Mouse (Mus musculus): Measurements from ENCODE around the gene Traf1. TPM values are rescaled to one million over a fixed set of nuclear protein-coding genes. Genes with fewer than 3 reads are reported as not detected.
A peak's percentile ranks its signal among the peaks of the same experiment; 100 is the strongest.

The Traf1 gene
- total and polyA plus RNA-seq, 2 experiments, result 0.55 to 1.2 TPM

- H3K9ac ChIP-seq (ENCODE audit: low read depth, low read length), result peak overlapping the region; percentile 15
- no peaks in the 10 kb centered on the region for H3K36me3 ChIP-seq (ENCODE audit: control insufficient read depth, insufficient read depth, low read length)
- no peaks in the 10 kb centered on the region for H3K79me2 ChIP-seq (ENCODE audit: control insufficient read depth, insufficient read depth, low read length)
- no peaks in the 10 kb centered on the region for H3K4me1 ChIP-seq (ENCODE audit: control insufficient read depth, insufficient read depth, low read length)
- H3K27me3 ChIP-seq (ENCODE audit: control insufficient read depth, insufficient read depth, low read length), result no peaks in the 10 kb centered on the region
- no peak overlapping the region for H3K27ac ChIP-seq (replicated peaks; ENCODE audit: insufficient read depth, low read depth, low read length)
- H3K4me3 ChIP-seq (ENCODE audit: insufficient read depth, low read depth, low read length), result peak overlapping the region; percentile 36
- no peak for DNase-seq (ENCODE audit: extremely low read depth, low read depth, low spot score)
- WGBS, result 76% methylated on average over 6 of the region's 6 CpGs
- TF ChIP-seq POLR2A (IDR thresholded peaks at IDR 0.05; ENCODE audit: extremely low read depth, insufficient read depth, low read length), result no peak
- TF ChIP-seq CTCF (IDR thresholded peaks at IDR 0.05; ENCODE audit: low read depth, low read length), result no peak
Measured at GRCm38 (mm10) chr2:34960966-34961365, 606 bp downstream of the Traf1 start.

DNA sequence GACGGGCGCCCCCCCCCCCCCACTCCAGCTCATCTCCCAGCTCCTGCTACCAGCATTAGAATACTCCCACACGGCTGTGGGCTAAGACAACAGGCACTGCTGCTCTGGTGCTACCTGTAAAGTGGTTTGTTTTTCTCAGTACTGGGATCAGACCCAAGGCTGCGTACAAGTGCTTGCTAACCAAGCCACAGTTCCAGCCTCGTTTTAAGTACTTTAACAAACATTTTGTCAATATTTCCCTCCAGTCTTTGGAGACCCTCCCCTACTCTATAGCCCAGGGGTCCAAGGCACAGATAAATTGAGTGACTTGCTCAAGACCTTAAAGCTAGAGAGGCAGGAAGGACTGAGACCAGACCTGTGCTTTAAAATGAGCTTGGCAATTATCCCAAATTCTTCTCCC lies 1.1 kb downstream of the Traf1 start:
- Histone ChIP-seq H3K36me3 (ENCODE audit: control insufficient read depth, insufficient read depth, low read length) (no peaks in the 10 kb centered on the region), H3K27me3 (ENCODE audit: control insufficient read depth, insufficient read depth, low read length) (no peaks in the 10 kb centered on the region), H3K4me3 (ENCODE audit: insufficient read depth, low read depth, low read length) (no peak overlapping the region), H3K27ac (replicated peaks; ENCODE audit: insufficient read depth, low read depth, low read length) (no peak overlapping the region), H3K9ac (ENCODE audit: low read depth, low read length) (no peak overlapping the region), H3K4me1 (ENCODE audit: control insufficient read depth, insufficient read depth, low read length) (no peaks in the 10 kb centered on the region), H3K79me2 (ENCODE audit: control insufficient read depth, insufficient read depth, low read length) (no peaks in the 10 kb centered on the region)
- 88% methylated on average over 5 of the region's 5 CpGs for WGBS
- TF ChIP-seq POLR2A (IDR thresholded peaks at IDR 0.05; ENCODE audit: extremely low read depth, insufficient read depth, low read length) (no peak), CTCF (IDR thresholded peaks at IDR 0.05; ENCODE audit: low read depth, low read length) (no peak)
- no peak for DNase-seq (ENCODE audit: extremely low read depth, low read depth, low spot score)

DNA sequence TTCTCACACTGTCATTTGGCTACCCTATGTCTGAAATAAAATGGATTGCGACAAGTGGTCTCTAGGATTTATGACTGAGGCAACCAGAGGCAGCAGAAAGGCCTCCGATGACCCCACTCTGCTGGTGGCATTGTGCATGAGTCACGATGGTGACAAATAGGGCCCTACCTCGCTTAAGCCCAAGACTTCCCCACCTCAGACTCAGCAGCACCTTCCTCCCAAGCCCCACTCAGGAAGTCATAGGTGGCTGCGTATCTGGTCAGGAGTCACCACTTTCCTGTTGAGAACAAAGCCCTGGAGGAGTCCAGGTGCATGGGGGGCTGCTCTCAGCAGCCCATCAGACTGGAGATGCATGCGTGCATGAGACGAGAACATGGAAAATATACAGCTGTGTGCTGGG lies 3.0 kb downstream of the Traf1 start:
- H3K9ac ChIP-seq (ENCODE audit: low read depth, low read length), result no peak overlapping the region
- no peaks in the 10 kb centered on the region for H3K4me1 ChIP-seq (ENCODE audit: control insufficient read depth, insufficient read depth, low read length)
- H3K4me3 ChIP-seq (ENCODE audit: insufficient read depth, low read depth, low read length), result no peak overlapping the region
- no peak overlapping the region for H3K27ac ChIP-seq (replicated peaks; ENCODE audit: insufficient read depth, low read depth, low read length)
- WGBS, result 89% methylated on average over 7 of the region's 7 CpGs
- no peaks in the 10 kb centered on the region for H3K36me3 ChIP-seq (ENCODE audit: control insufficient read depth, insufficient read depth, low read length)
- no peaks in the 10 kb centered on the region for H3K27me3 ChIP-seq (ENCODE audit: control insufficient read depth, insufficient read depth, low read length)
- no peak for TF ChIP-seq CTCF (IDR thresholded peaks at IDR 0.05; ENCODE audit: low read depth, low read length)
- TF ChIP-seq POLR2A (IDR thresholded peaks at IDR 0.05; ENCODE audit: extremely low read depth, insufficient read depth, low read length), result no peak
- DNase-seq (ENCODE audit: extremely low read depth, low read depth, low spot score), result no peak
- no peaks in the 10 kb centered on the region for H3K79me2 ChIP-seq (ENCODE audit: control insufficient read depth, insufficient read depth, low read length)

- TF ChIP-seq POLR2A (IDR thresholded peaks at IDR 0.05; ENCODE audit: extremely low read depth, insufficient read depth, low read length), result no peak
- no peak for TF ChIP-seq CTCF (IDR thresholded peaks at IDR 0.05; ENCODE audit: low read depth, low read length)
- no peak overlapping the region for H3K4me3 ChIP-seq (ENCODE audit: insufficient read depth, low read depth, low read length)
- 77% methylated on average over 7 of the region's 7 CpGs for WGBS
- H3K9ac ChIP-seq (ENCODE audit: low read depth, low read length), result no peak overlapping the region
- no peaks in the 10 kb centered on the region for H3K36me3 ChIP-seq (ENCODE audit: control insufficient read depth, insufficient read depth, low read length)
- H3K79me2 ChIP-seq (ENCODE audit: control insufficient read depth, insufficient read depth, low read length), result no peaks in the 10 kb centered on the region
- no peaks in the 10 kb centered on the region for H3K27me3 ChIP-seq (ENCODE audit: control insufficient read depth, insufficient read depth, low read length)
- H3K27ac ChIP-seq (replicated peaks; ENCODE audit: insufficient read depth, low read depth, low read length), result no peak overlapping the region
- no peaks in the 10 kb centered on the region for H3K4me1 ChIP-seq (ENCODE audit: control insufficient read depth, insufficient read depth, low read length)
- DNase-seq (ENCODE audit: extremely low read depth, low read depth, low spot score), result no peak
Measured at GRCm38 (mm10) chr2:34958036-34958435, 3.5 kb downstream of the Traf1 start.

- H3K36me3 ChIP-seq (ENCODE audit: control insufficient read depth, insufficient read depth, low read length), result no peaks in the 10 kb centered on the region
- TF ChIP-seq POLR2A (IDR thresholded peaks at IDR 0.05; ENCODE audit: extremely low read depth, insufficient read depth, low read length), result no peak
- TF ChIP-seq CTCF (IDR thresholded peaks at IDR 0.05; ENCODE audit: low read depth, low read length), result no peak
- H3K79me2 ChIP-seq (ENCODE audit: control insufficient read depth, insufficient read depth, low read length), result no peaks in the 10 kb centered on the region
- H3K4me3 ChIP-seq (ENCODE audit: insufficient read depth, low read depth, low read length), result no peak overlapping the region
- H3K4me1 ChIP-seq (ENCODE audit: control insufficient read depth, insufficient read depth, low read length), result no peaks in the 10 kb centered on the region
- no peak overlapping the region for H3K27ac ChIP-seq (replicated peaks; ENCODE audit: insufficient read depth, low read depth, low read length)
- WGBS, result 79% methylated on average over 1 of the region's 1 CpGs
- no peaks in the 10 kb centered on the region for H3K27me3 ChIP-seq (ENCODE audit: control insufficient read depth, insufficient read depth, low read length)
- no peak overlapping the region for H3K9ac ChIP-seq (ENCODE audit: low read depth, low read length)
- DNase-seq (ENCODE audit: extremely low read depth, low read depth, low spot score), result no peak
Measured at GRCm38 (mm10) chr2:34957405-34957804, 4.2 kb downstream of the Traf1 start.

GRCm38 (mm10) chr2:34956941-34957340 lies 4.6 kb downstream of the Traf1 start:
- WGBS, result 74% methylated on average over 5 of the region's 5 CpGs
- TF ChIP-seq CTCF (IDR thresholded peaks at IDR 0.05; ENCODE audit: low read depth, low read length) (no peak), POLR2A (IDR thresholded peaks at IDR 0.05; ENCODE audit: extremely low read depth, insufficient read depth, low read length) (no peak)
- Histone ChIP-seq H3K27me3 (ENCODE audit: control insufficient read depth, insufficient read depth, low read length) (no peaks in the 10 kb centered on the region), H3K4me1 (ENCODE audit: control insufficient read depth, insufficient read depth, low read length) (no peaks in the 10 kb centered on the region), H3K9ac (ENCODE audit: low read depth, low read length) (no peak overlapping the region), H3K4me3 (ENCODE audit: insufficient read depth, low read depth, low read length) (no peak overlapping the region), H3K79me2 (ENCODE audit: control insufficient read depth, insufficient read depth, low read length) (no peaks in the 10 kb centered on the region), H3K36me3 (ENCODE audit: control insufficient read depth, insufficient read depth, low read length) (no peaks in the 10 kb centered on the region), H3K27ac (replicated peaks; ENCODE audit: insufficient read depth, low read depth, low read length) (no peak overlapping the region)
- DNase-seq (ENCODE audit: extremely low read depth, low read depth, low spot score), result no peak
